Mouse (Mus musculus) myocyte (in vitro differentiated cells): ENCODE results near the gene Nupl1. TPM values are rescaled to one million over a fixed set of nuclear protein-coding genes. Genes with fewer than 3 reads are reported as not detected.

Experiments
- H3K27me3 ChIP-seq: one replicate; pipeline ENCODE4 v1.6.1; 2011; ENCODE audit not compliant: control insufficient read depth, insufficient read depth, insufficient read length
- H3K36me3 ChIP-seq: one replicate; pipeline ENCODE4 v1.6.1; 2011; ENCODE audit not compliant: control insufficient read depth, insufficient read depth
- H3K4me2 ChIP-seq: one replicate; pipeline ENCODE4 v1.6.1; 2011; ENCODE audit warnings: low read depth, control low read depth
- H3K4me3 ChIP-seq: one replicate; pipeline ENCODE4 v1.5.1; 2011; ENCODE audit warnings: mild to moderate bottlenecking, control low read depth, moderate library complexity
- H3K79me2 ChIP-seq: one replicate; pipeline ENCODE4 v1.6.1; 2011; ENCODE audit not compliant: control insufficient read depth, insufficient read depth
- H3ac ChIP-seq: one replicate; pipeline ENCODE4 v1.6.1; 2011; ENCODE audit not compliant: control insufficient read depth, insufficient read length
- CEBPB ChIP-seq: IDR thresholded peaks from 2 replicates; pipeline ENCODE4 v1.6.1; 2011; ENCODE audit warnings: mild to moderate bottlenecking, moderate library complexity; ENCODE audit not compliant: poor library complexity, insufficient read depth, severe bottlenecking
- E2F4 ChIP-seq: IDR thresholded peaks from one replicate; pipeline ENCODE4 v1.6.1; 2011; ENCODE audit warnings: mild to moderate bottlenecking, control low read depth, moderate library complexity; ENCODE audit not compliant: insufficient read depth
- MAX ChIP-seq: IDR thresholded peaks from one replicate; pipeline ENCODE4 v1.6.1; 2011; ENCODE audit warnings: low read depth, mild to moderate bottlenecking, control low read depth
- MYOD1 ChIP-seq, 3 experiments: IDR thresholded peaks; one replicate each; pipeline ENCODE4 v1.6.1; 2011; ENCODE audit warnings: control low read depth in 2 of 3, low read depth in 2 of 3, mild to moderate bottlenecking in 2 of 3, moderate library complexity in 1 of 3; ENCODE audit not compliant: insufficient read length in 2 of 3, control insufficient read depth in 1 of 3
- MYOG ChIP-seq, 3 experiments: IDR thresholded peaks; one replicate each; pipeline ENCODE4 v1.6.1; 2011; ENCODE audit warnings: control low read depth in 2 of 3, low read depth in 2 of 3, mild to moderate bottlenecking in 2 of 3; ENCODE audit not compliant: insufficient read length in 2 of 3, control insufficient read depth in 1 of 3, insufficient read depth in 1 of 3
- POLR2A ChIP-seq: IDR thresholded peaks from one replicate; pipeline ENCODE4 v1.6.1; 2011; ENCODE audit warnings: low read depth, mild to moderate bottlenecking, control low read depth, moderate library complexity; ENCODE audit not compliant: insufficient read length
- POLR2AphosphoS2 ChIP-seq: IDR thresholded peaks from one replicate; pipeline ENCODE4 v1.6.1; 2011; ENCODE audit warnings: low read depth, control low read depth; ENCODE audit not compliant: insufficient read length
- REST ChIP-seq: IDR thresholded peaks from one replicate; pipeline ENCODE4 v1.6.1; 2011; ENCODE audit warnings: mild to moderate bottlenecking, control low read depth, moderate library complexity; ENCODE audit not compliant: insufficient read depth, insufficient read length
- SRF ChIP-seq: IDR thresholded peaks from one replicate; pipeline ENCODE4 v1.6.1; 2011; ENCODE audit warnings: low read depth; ENCODE audit not compliant: control insufficient read depth, insufficient read length
- TCF12 ChIP-seq: IDR thresholded peaks from one replicate; pipeline ENCODE4 v1.6.1; 2011; ENCODE audit warnings: mild to moderate bottlenecking, control low read depth; ENCODE audit not compliant: poor library complexity, insufficient read depth, severe bottlenecking
- TCF3 ChIP-seq: IDR thresholded peaks from one replicate; pipeline ENCODE4 v1.6.1; 2011; ENCODE audit warnings: low read depth, control low read depth; ENCODE audit not compliant: insufficient read length
- USF1 ChIP-seq: IDR thresholded peaks from one replicate; pipeline ENCODE4 v1.6.1; 2011; ENCODE audit warnings: low read depth, mild to moderate bottlenecking, control low read depth, moderate library complexity
- polyA plus RNA-seq: library from polyadenylated mRNA; unstranded; fragments of >200 nt; fragmentation: generic; extraction: Trizol; gene quantifications from one replicate; pipeline ENCODE4 v1.2.1, GENCODE M21; 2012; ENCODE audit warnings: missing spikeins

The Nupl1 gene
- polyA plus RNA-seq, 1 experiment = not detected

GRCm38 (mm10) chr14:60215000-60215399, 36.2 kb downstream of the Nupl1 start:
- no peaks in the 10 kb centered on the region for H3K27me3 ChIP-seq
- H3K36me3 ChIP-seq = peaks cover 24% of the 10 kb centered on the region
- TF ChIP-seq MYOG (IDR thresholded peaks at IDR 0.05; ENCODE audit: control insufficient read depth in 1 of 3, insufficient read depth in 1 of 3, insufficient read length in 2 of 3, low read depth in 2 of 3) (no peak), USF1 (no peak), MAX (no peak), TCF12 (no peak), TCF3 (no peak), E2F4 (no peak), POLR2A (no peak), SRF (no peak), REST (no peak), CEBPB (no peak), POLR2AphosphoS2 (no peak), MYOD1 (IDR thresholded peaks at IDR 0.05; ENCODE audit: control insufficient read depth in 1 of 3, insufficient read length in 2 of 3, low read depth in 2 of 3) (no peak)
- H3ac ChIP-seq = no peak overlapping the region
- no peak overlapping the region for H3K4me2 ChIP-seq
- no peak overlapping the region for H3K4me3 ChIP-seq
- H3K79me2 ChIP-seq = no peaks in the 10 kb centered on the region

GRCm38 (mm10) chr14:60214040-60214439, 37.2 kb downstream of the Nupl1 start:
- Histone ChIP-seq H3K27me3 (no peaks in the 10 kb centered on the region), H3K4me2 (no peak overlapping the region), H3K36me3 (peaks cover 14% of the 10 kb centered on the region), H3K79me2 (no peaks in the 10 kb centered on the region), H3K4me3 (no peak overlapping the region), H3ac (no peak overlapping the region)
- TF ChIP-seq TCF3 (no peak), SRF (no peak), REST (no peak), MAX (no peak), TCF12 (peak; percentile 44), CEBPB (no peak), USF1 (no peak), MYOG (IDR thresholded peaks at IDR 0.05; ENCODE audit: control insufficient read depth in 1 of 3, insufficient read depth in 1 of 3, insufficient read length in 2 of 3, low read depth in 2 of 3) (peak in 1 of 3 experiments; percentile 11), POLR2A (no peak), E2F4 (no peak), POLR2AphosphoS2 (no peak), MYOD1 (IDR thresholded peaks at IDR 0.05; ENCODE audit: control insufficient read depth in 1 of 3, insufficient read length in 2 of 3, low read depth in 2 of 3) (peak; percentile 87 to 94 (median 91))

- Histone ChIP-seq H3K4me2 (no peak overlapping the region), H3K27me3 (no peaks in the 10 kb centered on the region), H3K4me3 (no peak overlapping the region), H3ac (no peak overlapping the region), H3K36me3 (no peaks in the 10 kb centered on the region), H3K79me2 (no peaks in the 10 kb centered on the region)
- TF ChIP-seq MAX (no peak), POLR2AphosphoS2 (no peak), SRF (no peak), MYOD1 (IDR thresholded peaks at IDR 0.05; ENCODE audit: control insufficient read depth in 1 of 3, insufficient read length in 2 of 3, low read depth in 2 of 3) (no peak), POLR2A (no peak), CEBPB (no peak), MYOG (IDR thresholded peaks at IDR 0.05; ENCODE audit: control insufficient read depth in 1 of 3, insufficient read depth in 1 of 3, insufficient read length in 2 of 3, low read depth in 2 of 3) (no peak), USF1 (no peak), TCF12 (no peak), E2F4 (no peak), REST (no peak), TCF3 (no peak)
Measured at GRCm38 (mm10) chr14:60209166-60209565, 42.1 kb downstream of the Nupl1 start.

- Histone ChIP-seq H3K79me2 (no peaks in the 10 kb centered on the region), H3K27me3 (no peaks in the 10 kb centered on the region), H3K4me3 (no peak overlapping the region), H3K4me2 (no peak overlapping the region), H3K36me3 (no peaks in the 10 kb centered on the region), H3ac (no peak overlapping the region)
- no peak for TF ChIP-seq CEBPB
- no peak for TF ChIP-seq MYOG (IDR thresholded peaks at IDR 0.05; ENCODE audit: control insufficient read depth in 1 of 3, insufficient read depth in 1 of 3, insufficient read length in 2 of 3, low read depth in 2 of 3)
- no peak for TF ChIP-seq POLR2A
- TF ChIP-seq MYOD1 (IDR thresholded peaks at IDR 0.05; ENCODE audit: control insufficient read depth in 1 of 3, insufficient read length in 2 of 3, low read depth in 2 of 3) = no peak
- TF ChIP-seq TCF3 = no peak
- TF ChIP-seq POLR2AphosphoS2 = no peak
- TF ChIP-seq E2F4 = no peak
Measured at GRCm38 (mm10) chr14:60204993-60205392, 46.2 kb downstream of the Nupl1 start.

- no peak for TF ChIP-seq CEBPB
- no peak for TF ChIP-seq MYOD1 (IDR thresholded peaks at IDR 0.05; ENCODE audit: control insufficient read depth in 1 of 3, insufficient read length in 2 of 3, low read depth in 2 of 3)
- TF ChIP-seq TCF3 = no peak
- TF ChIP-seq E2F4 = no peak
- no peak for TF ChIP-seq USF1
- no peak for TF ChIP-seq POLR2AphosphoS2
- TF ChIP-seq TCF12 = no peak
- no peak for TF ChIP-seq POLR2A
- TF ChIP-seq SRF = no peak
- no peak for TF ChIP-seq REST
- TF ChIP-seq MYOG (IDR thresholded peaks at IDR 0.05; ENCODE audit: control insufficient read depth in 1 of 3, insufficient read depth in 1 of 3, insufficient read length in 2 of 3, low read depth in 2 of 3) = no peak
- TF ChIP-seq MAX = no peak
- Histone ChIP-seq H3K27me3 (peaks cover 9% of the 10 kb centered on the region), H3K36me3 (no peaks in the 10 kb centered on the region), H3K4me2 (no peak within 1 kb of the TSS), H3K79me2 (no peaks in the 10 kb centered on the region), H3ac (no peak within 1 kb of the TSS), H3K4me3 (no peak within 1 kb of the TSS)
Measured at GRCm38 (mm10) chr14:60196884-60197283, 54.3 kb downstream of the Nupl1 start, which contains the start of gene Atp8a2. Gene Atp8a2, minus strand, starts transcription at chr14:60197179.
